Mouse (Mus musculus) v-Abl transformed pro-B cells (cell line): ENCODE data around the gene Dnajb1.

Source experiments
- in situ Hi-C, 2 experiments: fragments of 400-800 bp; cut with MboI; formaldehyde crosslinking; loops; one replicate each; pipeline ENCODE4 v1.15.1; 2025; ENCODE audit not compliant: unreplicated experiment in 2 of 2

Gene Dnajb1

GRCm38 (mm10) chr8:83577384-83577791 is 30.6 kb upstream of the Dnajb1 start:
- in situ Hi-C loops: no loop called here

- in situ Hi-C loops: no loop called here
These were observed 29.6 kb upstream of the Dnajb1 start for GRCm38 (mm10) chr8:83578131-83579055.

- in situ Hi-C loops: no loop called here
These were observed 28.3 kb upstream of the Dnajb1 start for GRCm38 (mm10) chr8:83579676-83580075.

GRCm38 (mm10) chr8:83580826-83581225 is 27.2 kb upstream of the Dnajb1 start:
- in situ Hi-C loops: no loop called here

GRCm38 (mm10) chr8:83582226-83582625 is 25.8 kb upstream of the Dnajb1 start:
- in situ Hi-C loops: no loop called here

GRCm38 (mm10) chr8:83583236-83583635 is 24.8 kb upstream of the Dnajb1 start:
- in situ Hi-C loops: no loop called here

GRCm38 (mm10) chr8:83584771-83585170 is 23.2 kb upstream of the Dnajb1 start:
- in situ Hi-C loops: no loop called here

GRCm38 (mm10) chr8:83585333-83585732 is 22.7 kb upstream of the Dnajb1 start:
- in situ Hi-C loops: no loop called here

- in situ Hi-C loops: no loop called here
These were observed 20.3 kb upstream of the Dnajb1 start for GRCm38 (mm10) chr8:83587644-83588043.

- in situ Hi-C loops: no loop called here
These were observed 19.1 kb upstream of the Dnajb1 start for GRCm38 (mm10) chr8:83588886-83589285.

- in situ Hi-C loops: loop anchor here (10.0 kb wide), 4 partner anchors 146 to 496 kb away; partner anchors contain the start of genes Gm10645 (in 1 of the 2) and Tbc1d9 (in 1 of the 2)
These were observed 17.4 kb upstream of the Dnajb1 start for GRCm38 (mm10) chr8:83590488-83591023.

GRCm38 (mm10) chr8:83592682-83593081 is 15.3 kb upstream of the Dnajb1 start:
- in situ Hi-C loops: loop anchor here (10.0 kb wide), 4 partner anchors 148 to 498 kb away; partner anchors contain the start of genes Gm10645 (in 1 of the 2) and Tbc1d9 (in 1 of the 2)

- in situ Hi-C loops: loop anchor here (10.0 kb wide), 4 partner anchors 149 to 499 kb away; partner anchors contain the start of genes Gm10645 (in 1 of the 2) and Tbc1d9 (in 1 of the 2)
These were observed 14.4 kb upstream of the Dnajb1 start for GRCm38 (mm10) chr8:83593325-83594166.

GRCm38 (mm10) chr8:83594167-83595049 is 13.6 kb upstream of the Dnajb1 start:
- in situ Hi-C loops: loop anchor here (5.0 to 10.0 kb wide), 5 partner anchors 142 to 500 kb away; partner anchors contain the start of genes Gm10645 (in 1 of the 2) and Tbc1d9 (in 1 of the 2)

- in situ Hi-C loops: loop anchor here (5.0 to 10.0 kb wide), 5 partner anchors 143 to 500 kb away; partner anchors contain the start of genes Gm10645 (in 1 of the 2) and Tbc1d9 (in 1 of the 2)
These were observed 13.0 kb upstream of the Dnajb1 start for GRCm38 (mm10) chr8:83595050-83595345.

- in situ Hi-C loops: loop anchor here (5.0 to 10.0 kb wide), 5 partner anchors 144 to 502 kb away; partner anchors contain the start of genes Gm10645 (in 1 of the 2) and Tbc1d9 (in 1 of the 2)
These were observed 11.6 kb upstream of the Dnajb1 start for GRCm38 (mm10) chr8:83596369-83596768.

GRCm38 (mm10) chr8:83598146-83598545 is 9.8 kb upstream of the Dnajb1 start:
- in situ Hi-C loops: loop anchor here (5.0 to 10.0 kb wide), 5 partner anchors 146 to 503 kb away; partner anchors contain the start of genes Gm10645 (in 1 of the 2) and Tbc1d9 (in 1 of the 2)

GRCm38 (mm10) chr8:83599814-83600213 is 8.2 kb upstream of the Dnajb1 start:
- in situ Hi-C loops: loop anchor here (5.0 to 25.0 kb wide), 6 partner anchors 148 to 505 kb away; partner anchors contain the start of genes Gm10645 (in 1 of the 2) and Tbc1d9 (in 1 of the 2)

- in situ Hi-C loops: loop anchor here in 1 of 2 experiments (25.0 kb wide), 1 partner anchor 490 kb away; no protein-coding TSS in a partner anchor
These were observed 5.4 kb upstream of the Dnajb1 start for GRCm38 (mm10) chr8:83602650-83603029.
